Mouse (Mus musculus) heart, adult 2 months (tissue): Measurements from ENCODE around the gene Mettl1.

ENCODE experiments used
- CTCF ChIP-seq: fragments of 200-600 bp; IDR thresholded peaks from 2 replicates; pipeline ENCODE4 v1.8.1; 2022; ENCODE audit warnings: antibody characterized with exemption, mild to moderate bottlenecking, moderate library complexity
- EP300 ChIP-seq: fragments of 200-500 bp; IDR thresholded peaks from 2 replicates; pipeline ENCODE4 v1.6.1; 2011; ENCODE audit warnings: low read depth, low read length, control low read depth; ENCODE audit not compliant: insufficient read depth
- POLR2A ChIP-seq: fragments of 200-500 bp; IDR thresholded peaks from 2 replicates; pipeline ENCODE4 v1.6.1; 2011; ENCODE audit warnings: mild to moderate bottlenecking, low read depth, low read length, control low read depth; ENCODE audit not compliant: insufficient read depth

GRCm38 (mm10) chr10:127066519-127067018 lies 25.4 kb downstream of the Mettl1 start:
- TF ChIP-seq CTCF (no peak), EP300 (no peak), POLR2A (0 out of 2 replicates have a peak, but pooled peaks have one; percentile 9)
